Mouse (Mus musculus): ENCODE results near the gene Pex14.

DNA sequence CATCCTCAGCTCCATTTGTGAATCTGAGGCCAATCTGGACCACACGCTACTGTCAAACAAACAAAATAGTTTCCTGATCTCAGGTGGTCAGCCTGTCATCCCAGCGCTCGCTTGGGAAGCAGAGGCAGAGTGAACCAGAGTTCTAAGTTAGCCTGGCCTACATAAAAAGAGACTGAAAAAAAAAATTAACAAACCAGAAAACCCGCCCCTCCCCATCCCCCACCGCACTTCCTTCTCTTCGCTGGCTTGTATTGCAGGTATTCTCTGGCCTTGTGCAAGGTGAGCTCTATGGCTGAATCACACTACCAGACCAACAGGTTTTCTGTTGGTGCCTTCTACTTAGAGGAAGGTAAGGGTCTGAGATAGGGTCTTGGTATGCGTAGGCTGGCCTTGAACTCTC, 47.9 kb upstream of the Pex14 start:
- no peak for TF ChIP-seq POLR2A (IDR thresholded peaks at IDR 0.05; ENCODE audit: borderline replicate concordance, low read depth, low read length)
- no peak for TF ChIP-seq CTCF (IDR thresholded peaks at IDR 0.05; ENCODE audit: low read depth, low read length)
